Mouse (Mus musculus) mesoderm, embryonic 11.5 days (tissue): ENCODE data around the gene Nit1.
"Not testable (repeated sequence)": the region's sequence is repeated elsewhere in the genome, so short reads cannot be mapped to it uniquely, and the experiment has no call there.

Experiments used
- DNase-seq: peaks from one replicate; pipeline ENCODE4 v3.0.0-alpha.2; 2012; ENCODE audit warnings: low read depth, low spot score

Nit1 gene

DNA sequence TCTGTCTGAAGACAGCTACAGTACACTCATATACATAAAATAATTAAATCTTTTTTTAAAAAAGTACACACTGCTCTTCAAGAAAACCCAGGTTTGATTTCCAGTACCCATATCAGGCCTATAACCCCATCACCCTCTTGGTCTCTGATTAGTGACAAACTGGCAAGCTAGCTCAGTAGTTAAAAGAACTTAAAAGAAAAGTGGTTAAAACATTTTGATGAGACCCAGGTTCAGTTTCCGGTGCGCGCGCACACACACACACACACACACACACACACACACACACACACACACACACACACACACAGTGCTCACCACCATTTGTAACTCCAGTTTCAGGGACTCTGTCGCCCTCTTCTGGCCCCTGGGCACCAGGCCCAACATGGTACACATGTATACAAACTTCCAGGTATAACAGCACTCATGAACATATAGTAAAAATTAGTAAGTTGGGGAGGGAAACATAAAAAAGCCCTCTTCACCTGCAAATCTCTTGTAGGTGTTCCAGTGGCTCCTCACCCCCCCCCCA is 10.4 kb upstream of the Nit1 start:
- DNase-seq, result no peak

DNA sequence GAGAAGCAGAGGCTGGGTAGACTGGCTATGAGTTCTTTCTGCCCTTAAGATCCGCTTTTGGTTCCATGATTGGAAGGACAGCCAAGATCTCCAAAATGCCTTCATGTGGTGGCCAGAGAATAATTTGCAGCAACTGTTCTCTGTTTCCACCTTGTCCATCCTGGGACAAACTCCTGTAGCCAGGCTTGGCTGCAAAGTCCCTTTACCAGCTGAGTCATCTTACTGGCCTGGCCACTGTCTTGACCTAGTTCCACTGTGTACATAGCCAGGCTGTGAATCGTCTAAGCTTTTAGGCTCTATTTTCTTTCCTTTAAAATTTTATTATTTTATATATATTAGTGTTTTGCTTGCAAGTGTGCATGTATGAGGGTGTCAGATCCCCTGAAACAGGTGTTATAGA is 3.8 kb upstream of the Nit1 start:
- no peak for DNase-seq

DNA sequence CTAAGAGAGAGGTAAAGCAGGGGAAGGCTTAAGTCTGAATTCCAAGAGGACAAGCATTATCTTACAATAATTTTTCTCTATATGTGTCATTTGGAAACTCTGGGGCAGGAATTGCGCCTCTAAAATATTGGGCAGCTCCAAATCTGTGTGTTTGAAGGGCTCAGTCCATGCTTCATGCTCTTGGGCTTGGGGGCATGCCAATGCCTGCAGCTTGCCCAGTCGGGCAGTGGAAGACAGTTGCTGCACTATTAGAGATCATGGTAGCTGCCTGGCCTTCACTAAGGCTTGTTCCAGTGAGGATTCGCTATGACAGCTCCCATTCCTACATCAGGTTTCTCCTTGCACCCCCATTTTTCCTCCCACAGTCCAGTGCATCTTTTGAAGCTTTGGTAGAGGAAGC is 3.2 kb upstream of the Nit1 start:
- no peak for DNase-seq

DNA sequence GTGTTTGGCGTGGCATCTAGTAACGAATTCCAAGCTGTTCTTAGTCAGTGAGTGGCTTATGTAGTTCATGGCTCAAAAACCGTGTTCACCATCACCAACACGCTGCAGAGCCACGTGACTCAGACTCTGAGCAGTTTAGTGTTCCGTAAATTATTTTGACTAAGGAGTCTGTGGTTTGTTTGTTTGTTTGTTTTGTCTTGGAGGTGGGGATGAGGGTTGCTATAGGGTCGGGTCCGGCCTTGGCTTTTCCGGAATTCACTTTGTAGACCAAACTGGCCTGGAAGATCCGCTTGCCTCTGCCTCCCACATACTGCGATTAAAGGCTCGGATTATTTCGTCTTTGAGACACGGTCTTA is 627 bp upstream of the Nit1 start:
- peak; percentile 12 for DNase-seq

DNA sequence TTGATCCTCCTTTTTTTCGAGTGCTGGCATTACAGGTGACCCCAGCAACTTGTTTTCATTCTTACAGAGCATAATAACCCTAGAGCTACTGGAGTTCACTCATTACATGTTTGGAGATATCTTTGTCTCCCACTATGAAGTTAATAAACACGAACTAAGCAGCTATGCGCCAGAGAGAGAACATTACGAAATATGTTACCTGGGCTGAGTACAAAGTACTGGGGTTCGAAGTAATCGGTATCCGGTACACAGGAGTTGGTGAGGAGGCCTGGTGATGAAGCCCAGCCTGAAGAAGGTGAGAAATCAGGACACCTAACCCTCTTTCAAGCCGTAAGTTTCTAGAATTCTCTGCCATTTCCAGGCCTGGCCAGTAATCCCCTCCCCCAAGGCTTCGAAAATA is 731 bp downstream of the Nit1 start:
- no peak for DNase-seq

DNA sequence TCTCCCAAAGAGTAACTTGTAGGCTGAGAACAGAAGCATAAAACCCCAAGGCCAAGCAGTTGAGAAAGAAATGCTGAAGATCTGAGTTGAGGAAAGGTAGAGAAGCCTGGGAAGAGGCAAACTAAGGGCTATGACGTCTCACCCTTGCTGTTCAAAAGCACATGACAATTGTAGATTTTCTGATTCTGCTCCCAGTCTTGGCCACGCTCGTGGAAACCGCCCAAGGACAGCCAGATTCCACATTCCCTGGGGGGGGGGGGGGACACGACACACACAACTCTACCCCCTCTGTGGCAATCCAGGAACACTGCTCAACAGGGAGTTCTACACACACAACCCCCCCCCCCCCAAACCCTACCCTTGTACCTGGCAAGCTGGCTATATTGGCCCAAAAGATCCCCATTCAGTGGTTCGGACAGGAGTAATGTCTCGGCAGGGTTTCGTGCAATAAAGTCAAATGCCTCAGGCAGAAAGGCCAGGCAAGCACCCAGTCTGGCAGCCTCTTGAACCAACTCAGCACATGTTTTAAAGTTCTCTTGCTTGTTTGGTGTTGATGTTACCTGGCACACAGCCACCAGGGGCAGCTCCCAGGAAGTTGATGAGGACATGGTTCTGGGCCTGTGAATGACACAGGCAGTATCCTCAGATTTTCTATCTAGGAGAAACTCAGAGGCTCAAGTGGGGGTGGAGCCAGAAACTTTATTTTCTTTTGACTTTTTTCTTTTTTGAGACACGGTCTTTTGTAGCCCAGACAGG is 1.3 kb downstream of the Nit1 start:
- no peak for DNase-seq

DNA sequence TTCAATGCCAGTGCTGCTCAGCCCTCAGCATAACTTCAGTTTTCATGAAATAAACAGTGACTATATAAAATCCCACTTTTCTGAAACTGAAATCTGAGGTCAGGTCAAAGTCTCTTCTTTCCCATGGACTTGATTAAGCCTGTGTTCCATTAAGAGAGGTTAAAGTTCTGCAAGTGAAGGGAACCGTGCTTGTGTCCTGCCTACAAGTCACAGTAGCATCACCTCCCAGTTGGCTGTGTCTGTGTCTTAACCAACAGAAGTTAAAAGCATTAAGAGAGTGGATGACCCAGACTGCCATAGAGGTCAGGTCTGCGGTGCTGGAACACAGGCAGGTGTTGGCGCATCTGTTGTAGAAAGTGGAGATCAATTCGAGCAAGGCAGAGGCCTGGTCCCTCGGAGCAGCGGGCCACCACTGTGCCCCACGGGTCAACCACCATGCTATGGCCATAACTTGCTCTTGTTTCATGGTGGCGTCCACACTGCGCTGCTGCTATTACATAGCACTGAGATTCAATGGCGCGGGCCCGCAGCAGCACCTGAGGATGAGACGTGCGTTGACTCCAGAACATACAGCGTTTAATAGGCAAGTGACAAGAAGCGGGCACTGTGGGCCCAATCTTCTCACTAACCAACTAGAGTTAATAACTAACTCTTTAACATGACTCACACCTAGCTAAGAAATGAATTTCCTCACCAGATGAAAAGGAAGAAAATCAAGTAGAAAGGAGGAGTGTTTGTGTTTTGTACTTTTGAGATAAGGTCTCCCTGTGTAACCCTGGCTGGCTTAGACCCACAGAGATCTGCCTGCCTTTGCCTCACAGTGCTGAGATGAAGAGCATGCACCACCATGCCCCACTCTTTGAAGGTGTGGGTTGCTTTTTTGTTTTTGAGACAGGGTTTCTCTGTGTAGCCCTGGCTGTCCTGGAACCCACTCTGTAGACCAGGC is 2.9 kb downstream of the Nit1 start:
- no peak for DNase-seq

DNA sequence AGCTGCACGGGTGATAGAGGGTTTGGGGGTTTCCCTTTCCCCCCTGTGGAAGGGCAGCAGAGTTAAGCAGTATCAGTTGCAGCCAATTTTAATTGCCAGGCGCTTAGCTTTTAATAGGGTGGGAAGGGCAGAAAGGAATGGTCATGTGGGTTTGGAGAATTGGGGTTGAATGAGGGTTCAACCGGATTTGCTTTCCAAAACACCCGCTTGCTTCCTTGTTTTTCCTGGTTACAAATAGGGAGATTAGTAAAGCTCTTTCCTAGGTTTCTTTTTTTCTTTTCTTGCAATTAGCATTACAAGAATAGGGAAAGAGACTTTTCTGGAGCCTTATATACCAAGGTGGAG is 15.3 kb downstream of the Nit1 start:
- DNase-seq, result no peak

DNA sequence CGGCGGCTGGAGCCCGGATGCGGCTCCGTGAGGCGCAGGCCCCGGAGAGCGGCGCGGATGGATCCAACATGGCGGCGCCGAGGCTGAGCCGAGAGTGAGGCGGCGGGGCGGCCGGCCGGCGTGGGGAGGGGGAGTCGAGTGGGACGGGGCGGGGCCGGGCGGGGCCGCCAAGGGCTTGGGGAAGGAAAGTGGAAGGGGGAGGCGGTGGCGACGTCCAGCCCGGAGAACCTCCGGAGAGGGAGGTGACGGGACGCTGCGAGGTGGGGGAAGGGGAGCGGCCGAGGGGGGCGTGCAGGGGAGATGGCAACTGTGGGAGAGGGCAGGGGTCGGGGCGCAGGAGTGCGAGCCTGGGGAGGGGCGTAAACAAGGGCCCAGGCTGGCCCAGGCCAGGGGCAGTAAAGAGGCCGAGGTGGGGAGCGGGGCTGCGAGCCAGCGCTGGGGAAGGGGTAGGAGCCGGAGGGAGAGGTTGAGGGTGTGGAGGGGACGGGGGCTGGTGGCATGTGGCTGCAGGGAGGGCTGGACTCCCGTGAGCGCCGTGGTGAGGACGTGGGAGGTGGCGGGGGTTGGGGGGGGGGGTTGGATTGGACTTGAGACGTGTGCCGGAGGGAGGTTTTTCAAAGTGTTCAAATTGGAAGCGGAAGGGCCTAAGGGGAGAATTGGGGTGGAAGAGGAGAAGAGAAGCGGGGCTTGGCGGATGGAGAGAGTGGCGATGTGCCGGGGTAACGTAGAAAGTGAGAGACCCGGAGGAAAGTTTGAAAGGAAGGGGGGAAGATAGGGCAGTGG is 15.8 kb downstream of the Nit1 start:
- peak; percentile 93 for DNase-seq

DNA sequence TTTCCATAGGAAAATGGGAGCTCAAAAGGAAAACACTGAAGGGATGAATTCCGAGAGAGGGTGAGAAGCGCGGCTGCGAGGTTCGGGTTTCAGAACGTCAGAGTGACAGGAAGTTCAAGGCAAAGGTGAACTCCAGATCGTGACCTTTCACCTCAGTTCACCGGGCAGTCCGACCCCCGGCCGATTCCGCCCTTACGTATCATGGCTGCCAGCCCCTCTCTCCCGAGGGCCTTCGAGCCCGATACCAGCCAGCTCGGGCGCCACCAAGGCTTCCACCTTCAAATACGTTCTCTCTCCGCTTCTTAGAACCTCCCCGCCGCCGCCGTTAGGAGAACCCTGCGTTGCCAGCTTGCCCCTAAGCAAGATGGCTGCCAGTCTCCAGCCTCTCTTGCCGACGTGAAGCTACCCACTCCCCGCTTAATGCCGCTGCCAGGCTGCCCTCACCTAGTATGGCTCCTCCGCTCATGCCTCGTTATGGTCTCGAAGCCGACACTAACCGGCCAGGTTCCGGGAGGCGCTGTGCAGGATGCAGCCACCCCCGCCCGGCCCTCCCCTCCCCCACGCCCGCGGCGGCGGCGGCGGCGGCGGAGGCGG is 16.5 kb downstream of the Nit1 start, which contains the start of gene Dedd:
TSS of gene Dedd (plus strand) at position 307 of the 594 bp plus-strand sequence.
- peak; percentile 89 for DNase-seq

DNA sequence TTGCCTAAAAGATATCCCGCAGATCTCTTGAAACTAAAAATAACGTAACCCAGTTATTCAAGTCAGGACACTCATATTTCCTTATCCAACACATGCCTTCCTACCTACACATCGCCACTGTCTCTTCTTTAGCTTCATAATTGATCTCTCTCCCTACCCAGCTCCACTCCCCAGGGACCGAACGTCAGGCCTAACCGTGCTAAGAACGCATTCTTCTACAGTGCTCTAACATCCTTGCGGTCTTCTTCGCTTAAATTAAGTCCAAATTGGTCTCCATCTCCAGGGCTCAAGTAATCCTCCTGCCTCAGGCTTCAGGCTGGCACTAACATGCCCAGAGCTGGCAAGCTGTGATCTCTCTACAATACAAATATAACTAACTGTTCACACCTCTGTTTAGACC is 17.2 kb downstream of the Nit1 start:
- DNase-seq, result peak; percentile 34

DNA sequence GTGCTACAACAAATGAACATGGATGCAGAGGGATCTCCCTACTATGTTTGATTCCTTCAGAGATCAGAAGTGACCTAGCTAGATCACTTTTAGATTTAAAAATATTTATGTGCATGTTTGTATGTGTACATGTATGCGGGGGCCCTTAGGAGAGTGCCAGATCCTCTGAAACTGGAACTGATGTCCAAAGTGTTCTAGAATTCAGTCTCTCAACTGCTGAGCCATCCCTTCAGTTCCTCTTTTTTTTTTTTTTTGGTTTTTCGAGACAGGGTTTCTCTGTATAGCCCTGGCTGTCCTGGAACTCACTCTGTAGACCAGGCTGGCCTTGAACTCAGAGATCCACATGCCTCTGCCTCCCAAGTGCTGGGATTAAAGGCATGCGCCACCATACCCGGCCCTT is 18.9 kb downstream of the Nit1 start:
- not testable (repeated sequence) for DNase-seq

DNA sequence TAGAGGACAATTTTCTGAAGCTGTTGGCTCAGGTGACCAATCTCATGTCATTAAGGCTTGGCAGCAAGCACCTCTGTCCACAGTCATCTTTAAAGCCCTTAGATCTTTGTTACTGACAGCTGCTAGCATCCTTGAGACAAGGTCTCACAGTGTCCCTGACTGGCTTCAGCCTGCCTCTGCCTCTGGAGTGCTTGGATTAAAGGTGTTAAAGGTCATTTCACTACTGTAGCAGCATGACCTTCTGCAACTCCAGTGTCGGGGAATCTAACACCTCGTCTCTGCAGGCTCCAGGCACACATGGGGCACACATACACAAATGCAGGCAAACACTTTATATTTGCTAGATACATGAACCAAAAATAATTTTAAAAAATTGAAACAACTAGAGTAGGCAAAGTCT is 19.9 kb downstream of the Nit1 start:
- DNase-seq, result no peak

DNA sequence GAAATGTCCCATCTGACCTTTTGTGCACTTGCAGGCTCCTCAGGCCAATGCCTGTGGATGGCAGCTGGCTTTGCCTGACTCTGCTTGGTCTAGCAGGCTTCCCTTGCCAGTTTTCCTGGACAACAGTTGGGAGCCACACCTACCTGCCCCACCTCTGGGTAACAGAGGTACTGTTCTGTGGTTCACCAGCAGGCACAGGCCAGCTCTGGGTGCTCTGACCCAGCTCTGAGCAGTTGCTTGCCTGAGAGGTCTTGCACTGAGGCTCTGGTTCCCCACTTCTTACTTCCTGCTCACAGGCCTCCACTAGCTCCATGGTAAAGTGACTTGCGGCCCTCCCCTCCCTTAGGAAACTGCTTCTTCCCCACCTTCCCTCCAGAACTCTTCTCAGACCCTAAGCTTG is 23.4 kb downstream of the Nit1 start:
- DNase-seq, result no peak

DNA sequence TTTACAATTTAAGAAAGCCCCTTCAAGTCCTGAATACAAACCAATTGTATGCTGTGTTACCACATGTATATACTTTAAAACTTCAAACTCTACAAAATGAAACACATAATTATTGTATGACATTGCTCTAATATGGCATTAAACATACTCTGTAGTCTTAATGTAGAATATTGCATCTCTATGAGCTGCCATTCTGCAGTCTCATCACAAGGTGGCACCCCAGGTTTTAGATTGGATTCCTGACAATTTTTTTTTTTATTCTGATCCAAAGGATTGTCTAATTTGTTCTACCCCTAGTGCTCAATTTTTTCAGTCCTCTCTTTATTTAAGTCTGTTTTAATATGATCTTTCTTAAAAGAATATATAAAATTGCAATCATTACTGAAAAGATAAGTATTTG is 24.0 kb downstream of the Nit1 start:
- peak; percentile 17 for DNase-seq

DNA sequence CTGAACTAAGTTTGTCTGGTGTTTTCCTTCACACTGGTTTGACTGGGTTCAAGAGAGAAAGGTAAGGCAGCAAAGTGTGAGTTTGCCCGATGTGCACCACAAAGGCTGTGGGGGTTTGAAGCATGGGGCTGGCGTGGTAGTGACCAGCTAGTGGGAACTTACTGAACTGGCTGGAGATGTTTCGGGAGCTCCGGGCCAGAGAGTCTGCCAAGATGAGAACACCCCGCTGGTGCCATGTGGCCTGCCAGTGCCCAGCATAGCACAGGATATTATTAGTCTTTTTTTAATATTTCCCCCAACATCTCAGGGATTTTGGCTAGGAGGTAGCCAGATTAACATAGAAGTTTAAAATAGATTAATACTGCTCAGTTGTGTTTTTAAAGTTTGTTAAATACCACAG is 25.3 kb downstream of the Nit1 start:
- DNase-seq, result no peak

DNA sequence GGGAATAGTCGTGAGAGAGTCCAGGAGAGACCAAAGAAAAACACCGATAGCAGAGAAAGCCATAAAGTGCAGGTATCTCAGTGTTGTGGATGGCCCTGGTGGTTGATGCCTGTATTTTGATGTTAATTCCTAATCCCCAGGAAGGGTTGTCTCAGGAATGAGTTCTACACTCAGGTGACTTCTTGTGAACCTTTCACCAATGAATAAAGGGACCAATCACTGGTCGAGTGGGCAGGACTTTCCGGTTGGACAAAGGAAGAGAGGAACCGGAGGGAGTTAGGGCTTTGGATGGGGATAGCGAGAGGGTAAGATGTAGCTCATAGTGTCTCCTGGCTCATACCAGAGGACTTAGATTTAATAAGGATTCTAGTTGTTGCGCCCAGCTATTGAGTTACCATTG is 25.7 kb downstream of the Nit1 start:
- DNase-seq, result no peak

DNA sequence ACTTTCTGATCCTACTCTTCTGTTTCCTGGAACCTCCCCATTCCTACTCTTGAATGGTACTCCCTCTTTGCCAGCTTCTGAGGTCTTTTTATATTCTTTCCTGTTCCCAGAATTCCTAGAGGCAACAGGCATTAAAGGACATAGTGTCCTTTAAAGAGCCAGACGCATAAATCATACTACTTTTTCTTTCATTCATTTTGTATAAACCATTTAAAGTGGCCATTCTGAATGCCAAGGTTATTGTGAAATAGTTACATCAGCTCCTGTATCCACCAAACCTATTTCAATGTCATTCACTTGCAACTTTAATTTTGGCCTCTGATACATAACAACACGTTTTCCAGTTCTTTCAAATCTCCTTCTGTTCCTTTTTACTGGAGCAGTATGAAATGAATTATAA is 36.1 kb downstream of the Nit1 start:
- DNase-seq, result no peak

DNA sequence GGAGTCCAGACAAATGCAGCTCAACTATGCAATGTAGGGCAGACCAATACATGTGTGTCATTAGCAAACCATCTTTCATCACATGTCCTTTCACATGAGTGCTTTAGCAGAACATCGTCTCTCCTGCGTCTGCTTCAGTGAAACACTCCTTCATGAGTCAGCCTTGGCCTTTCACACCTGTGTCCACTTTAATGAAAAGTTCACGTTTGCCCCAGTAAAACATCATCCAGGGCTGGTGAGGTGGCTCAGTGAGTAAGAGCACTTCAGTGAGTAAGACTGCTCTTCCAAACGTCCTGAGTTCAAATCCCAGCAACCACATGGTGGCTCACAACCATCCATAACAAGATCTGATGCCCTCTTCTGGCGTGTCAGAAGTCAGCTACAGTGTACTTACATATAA is 39.3 kb downstream of the Nit1 start:
- not testable (repeated sequence) for DNase-seq

DNA sequence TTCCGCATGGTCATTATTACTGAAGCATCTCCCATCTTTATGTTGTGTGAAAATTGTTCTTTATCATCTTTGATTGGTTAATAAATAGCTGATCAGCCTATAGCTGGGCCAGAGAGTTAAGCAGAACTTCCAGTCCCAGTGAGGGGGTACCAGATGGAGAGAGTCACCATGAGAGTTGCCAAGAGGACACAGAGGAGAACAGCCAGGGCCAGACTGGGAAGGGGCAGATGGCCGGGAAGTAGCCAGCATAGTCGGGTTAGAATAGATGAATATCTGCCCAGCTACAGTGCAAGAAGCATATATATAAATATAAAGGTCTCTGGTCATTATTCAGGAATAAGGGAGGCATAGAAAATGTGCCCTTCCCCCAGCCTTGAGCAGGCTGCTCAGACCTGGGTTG is 47.2 kb downstream of the Nit1 start:
- no peak for DNase-seq

DNA sequence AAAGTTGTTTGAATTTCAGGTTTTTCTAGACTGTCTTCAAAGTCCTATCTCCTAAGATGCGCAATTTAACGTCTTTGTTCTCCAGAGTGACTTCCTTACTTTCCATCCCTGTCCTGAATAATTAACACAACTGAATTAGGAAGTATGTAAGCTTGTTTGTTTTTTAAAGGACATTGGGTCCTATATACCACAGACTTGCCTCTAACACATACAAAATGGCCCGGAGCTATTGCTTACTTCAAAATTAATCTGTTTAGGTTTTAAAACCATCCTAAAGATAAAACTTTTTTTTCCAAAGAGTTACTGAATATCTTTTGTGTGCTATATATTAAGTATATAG is 50.4 kb downstream of the Nit1 start:
- DNase-seq, result no peak
